Mouse (Mus musculus) spleen, adult 2 months (tissue): ENCODE results near the gene Bicra. TPM values are rescaled to one million over a fixed set of nuclear protein-coding genes. Genes with fewer than 3 reads are reported as not detected.

Experiments
- DNase-seq, 2 experiments: peaks; one replicate each; pipeline versions ENCODE4 v3.0.0 to v3.0.0-alpha.2; 2012 to 2021; ENCODE audit warnings: low spot score in 2 of 2, low read depth in 1 of 2
- H3K27ac ChIP-seq: fragments of 200-500 bp; 2 replicates; pipeline ENCODE4 v1.5.1; 2012; ENCODE audit warnings: low read length, inconsistent platforms; ENCODE audit not compliant: insufficient read depth
- H3K27me3 ChIP-seq: fragments of 200-500 bp; 2 replicates; pipeline ENCODE4 v1.6.1; 2012; ENCODE audit warnings: mild to moderate bottlenecking, moderate library complexity, low read length, inconsistent platforms; ENCODE audit not compliant: control insufficient read depth, insufficient read depth
- H3K36me3 ChIP-seq: fragments of 200-500 bp; 2 replicates; pipeline ENCODE4 v1.6.1; 2012; ENCODE audit warnings: mild to moderate bottlenecking, low read length, inconsistent platforms; ENCODE audit not compliant: control insufficient read depth, insufficient read depth
- H3K4me1 ChIP-seq: fragments of 200-500 bp; 2 replicates; pipeline ENCODE4 v1.6.1; 2011; ENCODE audit warnings: inconsistent platforms; ENCODE audit not compliant: control insufficient read depth, insufficient read depth, insufficient read length
- H3K4me3 ChIP-seq: fragments of 200-500 bp; 2 replicates; pipeline ENCODE4 v1.5.1; 2011; ENCODE audit warnings: mild to moderate bottlenecking, inconsistent platforms; ENCODE audit not compliant: insufficient read depth, insufficient read length; ENCODE audit errors: extremely low read depth
- CTCF ChIP-seq: fragments of 200-500 bp; IDR thresholded peaks from 2 replicates; pipeline ENCODE4 v1.5.1; 2011; ENCODE audit warnings: mild to moderate bottlenecking, inconsistent platforms; ENCODE audit not compliant: insufficient read depth, insufficient read length, insufficient replicate concordance; ENCODE audit errors: extremely low read depth
- POLR2A ChIP-seq: fragments of 200-500 bp; IDR thresholded peaks from 2 replicates; pipeline ENCODE4 v1.6.1; 2011; ENCODE audit warnings: low read depth, low read length, inconsistent platforms
- WGBS: fragments of 180-500 bp; shearing (Covaris S2); methylation state at CpG from one replicate; pipeline ENCODE4 v1.1.7; 2018; 5-methylcytosine and 5-hydroxymethylcytosine counted together
- polyA plus RNA-seq: library from polyadenylated mRNA; depleted of rRNA; stranded (reverse); fragments of >200 nt; gene quantifications from 2 replicates; pipeline ENCODE4 v1.2.3, GENCODE M21; 2012

The Bicra gene
- polyA plus RNA-seq, 1 experiment: 40.4 TPM

DNA sequence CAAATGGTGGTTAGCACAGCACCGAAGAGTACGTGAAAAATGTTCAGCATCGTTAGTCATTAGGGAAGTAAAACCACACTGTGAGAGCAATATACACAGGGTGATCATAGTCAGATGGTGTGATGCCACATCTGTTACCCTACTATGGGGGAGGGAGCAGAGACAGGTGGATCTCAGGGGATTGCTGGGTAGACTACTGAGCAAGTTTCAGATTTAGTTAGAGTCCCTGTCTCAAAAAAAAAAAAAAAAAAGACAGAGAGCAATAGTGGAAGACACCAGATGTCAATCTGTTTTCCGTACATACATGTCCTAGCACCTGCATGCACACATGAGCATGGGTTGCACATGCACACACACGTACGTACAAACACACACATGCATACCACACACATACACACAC is 7.9 kb upstream of the Bicra start:
- peak; percentile 53 to 91 for DNase-seq
- Histone ChIP-seq H3K4me1 (peaks cover 22% of the 10 kb centered on the region; the same call in 1 of the 2 replicates), H3K27ac (peak overlapping the region; percentile 83), H3K36me3 (no peaks in the 10 kb centered on the region), H3K27me3 (no peaks in the 10 kb centered on the region), H3K4me3 (no peak overlapping the region)
- 34% methylated on average over 6 of the region's 6 CpGs for WGBS
- TF ChIP-seq POLR2A: no peak
- no peak for TF ChIP-seq CTCF

DNA sequence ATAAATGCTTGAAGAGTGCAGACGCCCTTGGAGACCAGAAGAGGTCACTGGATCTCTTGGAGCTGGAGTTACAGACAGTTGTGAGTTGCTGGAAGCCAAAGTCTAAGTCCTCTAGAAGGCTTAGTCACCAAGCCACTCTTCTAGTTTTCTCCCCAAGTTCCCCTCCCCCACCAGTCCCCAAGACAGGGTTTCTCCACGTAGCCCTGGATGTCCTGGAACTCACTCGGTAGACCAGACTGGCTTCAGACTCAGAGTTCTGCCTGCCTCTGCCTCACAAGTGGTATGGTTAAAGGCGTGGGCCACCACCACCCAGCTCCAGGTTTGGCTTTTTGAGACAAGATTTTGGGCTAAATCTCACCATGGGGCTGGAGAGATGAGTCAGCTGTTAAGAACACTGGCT is 7.2 kb upstream of the Bicra start:
- whole genome bisulfite sequencing: 51% methylated on average over 4 of the region's 4 CpGs
- Histone ChIP-seq H3K27ac (peak overlapping the region; percentile 83), H3K27me3 (no peaks in the 10 kb centered on the region), H3K4me1 (peaks cover 29% of the 10 kb centered on the region; the same call in 1 of the 2 replicates), H3K4me3 (no peak overlapping the region), H3K36me3 (no peaks in the 10 kb centered on the region)
- DNase-seq: no peak
- TF ChIP-seq POLR2A: no peak
- no peak for TF ChIP-seq CTCF

DNA sequence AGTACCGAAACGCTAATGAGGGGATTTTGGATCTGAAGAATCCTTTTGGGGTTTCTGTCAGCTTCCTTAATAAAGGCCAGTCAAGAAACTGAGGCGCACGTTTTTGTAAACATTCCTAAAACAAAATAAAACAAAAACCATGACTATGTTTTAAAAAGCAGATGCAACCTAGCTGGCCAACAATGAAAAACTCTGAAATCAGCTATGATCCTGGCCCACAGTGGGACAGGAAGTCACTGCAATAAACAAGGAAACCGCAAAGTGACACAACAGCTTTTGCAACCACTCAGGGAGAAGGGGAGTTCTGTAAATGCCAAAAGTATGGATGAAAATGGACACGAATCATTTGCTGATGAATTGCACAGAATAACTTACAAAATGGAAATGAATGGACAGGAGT is 5.4 kb upstream of the Bicra start:
- TF ChIP-seq POLR2A (no peak), CTCF (no peak)
- DNase-seq: no peak
- peak overlapping the region; percentile 34; the same call in 1 of the 2 replicates for H3K27ac ChIP-seq
- no peaks in the 10 kb centered on the region for H3K36me3 ChIP-seq
- WGBS: under 1% methylated on average over 6 of the region's 6 CpGs
- H3K27me3 ChIP-seq: no peaks in the 10 kb centered on the region
- no peak overlapping the region; the same call in 1 of the 2 replicates for H3K4me3 ChIP-seq
- peaks cover 30% of the 10 kb centered on the region; the same call in 1 of the 2 replicates for H3K4me1 ChIP-seq

DNA sequence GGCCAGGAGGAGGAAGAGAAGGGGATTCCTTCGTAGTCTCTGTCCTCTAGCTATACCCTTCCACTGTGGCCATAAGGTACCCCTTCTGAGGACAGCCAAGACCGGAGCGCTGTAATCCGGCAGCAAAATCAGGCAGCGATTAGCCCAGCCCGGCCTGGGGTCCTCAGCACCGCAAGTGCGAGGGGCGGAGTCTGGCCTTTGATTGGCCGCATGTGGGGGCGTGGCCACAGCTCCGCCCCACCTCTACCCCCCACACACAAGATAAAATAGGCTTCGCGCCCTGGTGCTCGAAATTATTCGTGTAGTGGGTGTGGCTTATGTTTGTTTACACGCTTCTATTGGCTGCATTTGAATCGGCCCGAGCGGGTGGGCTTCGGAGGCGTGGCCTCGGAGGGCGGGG is 5.0 kb upstream of the Bicra start:
- peak; percentile 56 for TF ChIP-seq POLR2A
- no peak for TF ChIP-seq CTCF
- DNase-seq: peak; percentile 93 to 94
- no peaks in the 10 kb centered on the region for H3K27me3 ChIP-seq
- peaks cover 28% of the 10 kb centered on the region; the same call in 1 of the 2 replicates for H3K4me1 ChIP-seq
- no peaks in the 10 kb centered on the region for H3K36me3 ChIP-seq
- peak overlapping the region; percentile 72 for H3K4me3 ChIP-seq
- peak overlapping the region; percentile 90 for H3K27ac ChIP-seq
- WGBS: under 1% methylated on average over 24 of the region's 24 CpGs

DNA sequence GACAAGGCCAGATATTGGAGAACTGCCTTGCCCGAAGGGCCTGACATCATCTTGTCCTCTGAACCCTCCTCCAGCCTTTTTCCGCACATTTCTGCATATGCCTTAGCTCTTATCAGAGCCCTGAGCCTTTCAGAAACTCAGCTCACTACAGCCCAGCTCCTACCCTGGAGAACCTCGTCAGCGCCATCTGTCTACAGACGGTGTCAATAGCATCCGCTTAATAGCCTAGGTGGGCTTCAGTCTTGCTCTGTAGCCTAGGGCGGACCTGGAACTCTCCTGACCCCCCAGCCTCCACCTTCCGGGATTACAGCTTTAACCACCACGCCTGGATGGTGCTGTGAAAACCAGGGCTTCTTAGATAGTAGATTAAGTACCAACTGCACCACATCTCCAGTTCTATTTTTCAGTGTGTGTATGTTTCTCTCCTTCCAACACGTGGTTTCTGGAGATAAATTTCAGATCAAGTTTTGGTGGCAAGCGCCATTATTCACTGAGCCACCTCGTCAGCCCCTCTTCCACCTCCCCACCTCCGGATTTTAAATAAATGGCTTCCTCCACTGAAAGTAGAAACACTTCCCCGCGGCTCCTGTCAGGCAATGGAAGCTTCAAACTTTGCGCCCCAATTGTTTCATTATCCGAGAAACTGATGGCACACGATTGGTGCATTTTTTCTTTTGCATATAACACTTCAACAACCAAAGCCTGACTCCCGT is 4.3 kb upstream of the Bicra start:
- Histone ChIP-seq H3K4me3 (peak overlapping the region; percentile 72), H3K4me1 (peaks cover 22% of the 10 kb centered on the region; the same call in 1 of the 2 replicates), H3K27me3 (no peaks in the 10 kb centered on the region), H3K27ac (peak overlapping the region; percentile 90), H3K36me3 (no peaks in the 10 kb centered on the region)
- DNase-seq: peak; percentile 75 to 84
- TF ChIP-seq POLR2A (no peak), CTCF (peak; percentile 82; the same call in 1 of the 2 replicates)
- WGBS: under 1% methylated on average over 19 of the region's 19 CpGs

DNA sequence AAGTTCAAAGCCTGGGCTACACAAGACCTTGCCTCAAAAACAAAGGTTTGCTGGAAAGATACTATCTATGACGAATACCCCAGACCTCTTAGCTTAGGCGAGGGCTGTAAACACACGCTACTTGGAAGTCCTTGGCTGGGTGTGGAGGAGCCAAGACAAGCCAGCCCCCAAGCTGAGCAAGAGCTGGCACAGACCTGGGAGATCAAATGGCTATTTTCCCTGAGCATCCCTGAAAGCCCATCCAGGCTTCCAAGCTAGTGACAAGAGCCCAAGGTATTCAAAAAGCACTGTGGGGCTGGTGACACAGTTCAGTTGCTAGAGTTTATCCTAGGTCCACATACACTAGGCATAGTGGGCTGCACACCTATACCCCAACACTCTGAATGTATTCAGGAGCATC is 2.9 kb upstream of the Bicra start:
- Histone ChIP-seq H3K27me3 (no peaks in the 10 kb centered on the region), H3K36me3 (no peaks in the 10 kb centered on the region), H3K4me1 (peaks cover 16% of the 10 kb centered on the region; the same call in 1 of the 2 replicates), H3K27ac (0 out of 2 replicates have a peak overlapping the region, but pooled peaks have one; percentile 3), H3K4me3 (no peak overlapping the region)
- TF ChIP-seq POLR2A: no peak
- no peak for TF ChIP-seq CTCF
- DNase-seq: no peak
- 95% methylated on average over 3 of the region's 3 CpGs for WGBS

DNA sequence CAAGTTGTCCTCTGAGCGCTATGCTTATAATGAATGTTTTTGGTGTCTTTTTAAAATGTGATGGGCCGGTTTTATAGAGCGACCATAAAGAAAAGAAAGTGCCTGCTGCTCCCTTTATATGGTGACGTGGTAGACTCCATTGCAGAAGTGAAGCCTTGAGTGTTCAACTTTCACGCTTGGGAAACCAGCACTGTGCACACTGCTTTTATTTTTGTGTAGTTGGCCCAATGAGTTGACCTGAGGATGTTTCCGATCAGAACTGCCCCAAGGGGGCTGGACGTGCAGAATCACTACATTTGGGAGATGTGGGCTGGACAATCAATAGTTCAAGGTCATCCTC is 1.8 kb upstream of the Bicra start:
- 22% methylated on average over 7 of the region's 7 CpGs for WGBS
- no peak for DNase-seq
- H3K27ac ChIP-seq: peak overlapping the region; percentile 80
- no peaks in the 10 kb centered on the region for H3K36me3 ChIP-seq
- no peaks in the 10 kb centered on the region for H3K27me3 ChIP-seq
- H3K4me1 ChIP-seq: peaks cover 24% of the 10 kb centered on the region; the same call in 1 of the 2 replicates
- H3K4me3 ChIP-seq: peak overlapping the region; percentile 87
- TF ChIP-seq CTCF (no peak), POLR2A (no peak)
